Mouse (Mus musculus) activated CD4-positive, CD25-positive, alpha-beta regulatory T cell, adult 4 months (primary cell): ENCODE measurements around the gene Fpgt. TPM values are rescaled to one million over a fixed set of nuclear protein-coding genes. Genes with fewer than 3 reads are reported as not detected.

ENCODE experiments used
- ATAC-seq: one replicate; pipeline ENCODE4 v1.8.0; 2017
- polyA plus RNA-seq, 2 experiments: library from polyadenylated mRNA; unstranded; fragments of 100-300 nt; shearing (Covaris generic); gene quantifications; one replicate each; pipeline ENCODE4 v1.2.1; 2017

Fpgt gene
- 10 to 100 TPM; 21.6 to 26.4 TPM for polyA plus RNA-seq

- peak; percentile 98 for ATAC-seq
These were observed at the start of gene Fpgt, which contains the start of gene Lrriq3 for GRCm38 (mm10) chr3:155093116-155093956. Fpgt (minus strand) TSS chr3:155093403. Lrriq3 (plus strand) TSS chr3:155093434.

- no peak for ATAC-seq
These were observed 47.8 kb upstream of the Fpgt start for GRCm38 (mm10) chr3:155141047-155141446.

- no peak for ATAC-seq
These were observed 44.5 kb upstream of the Fpgt start for GRCm38 (mm10) chr3:155137737-155138136.

GRCm38 (mm10) chr3:155105957-155106356 lies 12.8 kb upstream of the Fpgt start:
- no peak for ATAC-seq

GRCm38 (mm10) chr3:155099266-155099665 lies 6.1 kb upstream of the Fpgt start:
- no peak for ATAC-seq

- ATAC-seq: no peak
These were observed 1.1 kb downstream of the Fpgt start for GRCm38 (mm10) chr3:155092081-155092480.

- no peak for ATAC-seq
These were observed 15.3 kb downstream of the Fpgt start for GRCm38 (mm10) chr3:155077908-155078307.

GRCm38 (mm10) chr3:155059449-155059822 lies 33.8 kb downstream of the Fpgt start:
- ATAC-seq: no peak

GRCm38 (mm10) chr3:155058800-155059448 lies 34.3 kb downstream of the Fpgt start:
- ATAC-seq: no peak

GRCm38 (mm10) chr3:155057566-155057965 lies 35.6 kb downstream of the Fpgt start:
- no peak for ATAC-seq

- no peak for ATAC-seq
These were observed 36.6 kb downstream of the Fpgt start for GRCm38 (mm10) chr3:155056606-155057005.

GRCm38 (mm10) chr3:155055231-155055916 lies 37.8 kb downstream of the Fpgt start, which contains the start of gene Tnni3k:
Tnni3k (minus strand) TSS chr3:155055407.
- ATAC-seq: no peak

- no peak for ATAC-seq
These were observed 40.0 kb downstream of the Fpgt start for GRCm38 (mm10) chr3:155053189-155053588.

GRCm38 (mm10) chr3:155052021-155052420 lies 41.2 kb downstream of the Fpgt start:
- ATAC-seq: no peak

GRCm38 (mm10) chr3:155039012-155039836 lies 54.0 kb downstream of the Fpgt start:
- ATAC-seq: no peak

Other genes with a start within 250 kb of the Fpgt start
- gene Tnni3k, start 38.0 kb downstream of the Fpgt start, polyA plus RNA-seq: not detected
- not detected for gene Lrriq3, start within 50 bp of the Fpgt start, polyA plus RNA-seq